Mouse (Mus musculus) right cerebral cortex, postnatal 36 days (tissue): ENCODE measurements at regions not wholly inside any gene's neighbourhood (a gene's known extent, or its start where the extent isn't known, plus 50 kb on each side); places are given as distances from the start of the nearest gene placed in this dataset.

ENCODE experiments used
- DNase-seq, 2 experiments: peaks; one replicate each; pipeline ENCODE4 v3.0.0; 2022; ENCODE audit warnings: low spot score in 2 of 2, mixed read lengths in 1 of 2

GRCm38 (mm10) chr13:35079685-35080084 is 52.8 kb upstream of the Eci2 start:
- DNase-seq, result no peak

DNA sequence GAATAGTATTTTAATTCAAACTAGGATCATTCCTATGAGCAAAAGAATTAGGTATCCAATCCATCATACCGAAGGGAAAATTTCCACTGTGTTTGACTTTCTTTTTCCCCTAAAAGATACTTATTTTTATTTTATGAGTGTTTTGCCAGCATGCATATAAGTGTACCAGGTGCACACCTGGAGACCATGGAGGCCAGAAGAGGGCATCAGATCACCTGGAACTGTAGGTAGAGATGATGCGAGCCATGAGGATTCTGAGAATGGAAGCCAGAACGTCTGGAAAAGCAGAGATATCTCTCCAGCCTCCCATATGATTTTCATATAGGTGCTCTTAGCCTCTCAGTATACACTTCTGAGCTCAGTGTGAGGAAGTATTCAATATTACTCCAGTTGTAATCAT is 58.5 kb upstream of the Eci2 start:
- no peak for DNase-seq

- peak; percentile 3 to 6 for DNase-seq
These were observed 60.5 kb upstream of the Eci2 start for GRCm38 (mm10) chr13:35087246-35088040.

GRCm38 (mm10) chr13:35091155-35091554 is 64.3 kb upstream of the Eci2 start:
- DNase-seq, result no peak

- DNase-seq, result no peak
These were observed 92.9 kb upstream of the Eci2 start for GRCm38 (mm10) chr13:35119782-35120181.

DNA sequence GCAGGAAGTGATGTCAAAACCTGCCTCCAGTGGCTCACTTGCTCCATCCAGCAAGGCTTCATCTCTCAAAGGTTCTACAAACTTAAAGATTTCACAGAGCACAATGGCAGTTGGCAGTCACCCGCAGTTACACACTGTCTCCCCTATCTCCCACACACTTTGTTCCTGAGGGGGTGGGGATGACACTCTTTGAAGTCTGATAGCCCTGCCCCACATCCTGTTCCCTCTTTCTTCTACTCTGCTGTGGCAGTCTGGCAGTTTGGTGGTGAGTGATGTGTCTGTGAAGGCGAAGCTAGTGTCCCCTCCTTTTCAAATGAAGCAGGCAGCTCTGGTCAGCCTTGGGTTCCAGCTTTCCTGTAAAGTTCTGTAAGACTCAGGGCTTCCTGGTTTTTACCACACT is 102.6 kb upstream of the Eci2 start:
- no peak for DNase-seq

DNA sequence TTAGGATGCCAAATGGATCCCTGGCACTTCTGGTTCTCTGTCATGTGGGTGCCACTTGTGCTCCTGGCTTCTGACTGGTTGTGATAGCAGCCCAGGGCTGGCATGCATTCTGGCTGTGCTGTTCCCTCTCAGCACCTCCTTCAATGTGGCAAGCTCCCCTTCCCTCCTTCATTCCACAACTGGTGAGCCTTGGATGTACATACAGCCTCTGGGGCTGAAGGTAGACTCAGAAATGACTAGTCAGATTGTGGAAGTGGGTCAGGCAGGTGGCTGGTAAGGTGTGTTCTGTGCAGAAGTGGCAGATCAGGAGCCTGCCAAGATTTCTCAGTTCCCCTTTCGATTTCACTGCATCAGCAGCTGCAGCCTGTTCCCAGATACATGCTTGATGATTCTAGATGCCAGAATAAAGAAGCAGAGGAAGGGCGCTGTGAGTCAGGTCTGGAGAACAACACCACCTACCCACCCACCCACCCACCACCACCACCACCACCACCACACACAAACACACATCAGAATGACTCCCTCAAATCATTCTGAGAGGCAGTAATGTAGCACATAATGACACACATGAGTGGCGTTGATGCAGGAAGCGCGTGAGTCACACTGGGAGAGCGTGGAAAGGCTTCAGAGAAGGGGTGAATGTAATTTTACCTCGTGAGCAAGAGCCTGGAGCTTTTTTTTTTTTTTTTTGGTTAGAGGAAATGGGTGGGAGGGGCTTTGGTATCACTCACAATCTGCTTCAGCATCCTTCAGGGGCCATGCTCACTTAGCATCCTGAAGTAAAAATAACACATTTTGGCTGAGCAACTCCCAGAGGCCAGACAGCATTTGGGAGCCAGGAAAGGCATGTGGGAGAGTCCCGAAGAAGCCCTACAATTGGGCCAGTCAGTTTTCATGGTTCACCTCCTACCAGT is 104.6 kb upstream of the Eci2 start:
- peak; percentile 45 to 68 for DNase-seq

- no peak for DNase-seq
These were observed 124.7 kb upstream of the Eci2 start for GRCm38 (mm10) chr13:35151629-35152028.

- DNase-seq, result no peak
These were observed 132.6 kb upstream of the Eci2 start for GRCm38 (mm10) chr13:35159456-35159855.

GRCm38 (mm10) chr13:35160767-35161166 is 133.9 kb upstream of the Eci2 start:
- DNase-seq, result no peak

DNA sequence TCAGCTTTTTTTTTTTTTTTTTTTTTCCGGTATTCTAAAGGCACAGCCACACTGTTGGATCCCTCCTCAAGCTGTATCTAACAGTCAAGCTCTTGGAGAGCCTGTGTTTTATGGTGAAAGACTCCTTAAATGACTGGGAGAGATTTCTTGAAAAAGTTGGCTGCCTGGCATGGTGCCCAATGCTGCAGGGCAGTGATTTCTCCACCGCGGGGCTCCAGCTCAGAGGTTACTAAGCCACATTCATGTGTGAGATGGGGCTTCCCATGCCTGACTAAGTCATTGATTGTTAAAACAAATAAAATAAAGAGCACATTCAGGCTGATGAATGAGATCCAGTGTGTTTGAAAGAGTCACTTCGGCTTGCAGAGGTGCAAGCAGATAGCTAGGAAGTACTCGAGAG is 139.2 kb upstream of the Eci2 start:
- no peak for DNase-seq

- DNase-seq, result no peak
These were observed 140.1 kb upstream of the Eci2 start for GRCm38 (mm10) chr13:35166831-35167541.

DNA sequence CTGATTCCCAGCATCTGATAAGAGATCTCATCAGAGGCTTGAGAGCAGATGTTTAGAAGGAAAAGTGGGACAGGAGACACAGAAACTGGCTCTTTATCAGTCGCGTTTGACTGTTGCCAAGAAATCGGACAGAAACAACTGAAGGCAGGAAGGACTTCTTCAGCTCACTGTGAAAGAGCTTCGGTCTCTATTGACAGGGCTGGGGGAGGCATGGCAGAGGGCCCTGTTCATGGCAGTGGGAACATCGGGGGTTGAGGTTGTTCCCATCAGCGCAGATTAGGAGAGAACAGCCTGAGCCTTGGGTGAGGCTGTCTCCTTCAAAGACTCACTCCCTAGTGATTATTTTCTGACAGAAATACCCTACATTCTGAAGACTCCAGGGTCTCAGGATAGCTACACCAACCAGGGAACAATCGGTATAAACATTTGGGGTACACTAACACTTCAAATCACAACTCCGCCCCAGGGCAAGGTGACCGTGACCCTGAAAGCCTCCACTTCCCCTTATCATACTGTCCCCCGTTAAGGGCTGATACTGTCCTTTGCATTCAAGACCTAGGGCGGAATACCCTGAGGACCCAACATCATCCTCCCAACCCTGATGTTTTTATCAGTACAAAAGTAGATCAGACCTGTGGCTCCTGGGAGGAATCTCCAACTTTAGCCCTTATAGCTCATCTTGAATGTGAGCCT is 144.8 kb upstream of the Eci2 start:
- no peak for DNase-seq

DNA sequence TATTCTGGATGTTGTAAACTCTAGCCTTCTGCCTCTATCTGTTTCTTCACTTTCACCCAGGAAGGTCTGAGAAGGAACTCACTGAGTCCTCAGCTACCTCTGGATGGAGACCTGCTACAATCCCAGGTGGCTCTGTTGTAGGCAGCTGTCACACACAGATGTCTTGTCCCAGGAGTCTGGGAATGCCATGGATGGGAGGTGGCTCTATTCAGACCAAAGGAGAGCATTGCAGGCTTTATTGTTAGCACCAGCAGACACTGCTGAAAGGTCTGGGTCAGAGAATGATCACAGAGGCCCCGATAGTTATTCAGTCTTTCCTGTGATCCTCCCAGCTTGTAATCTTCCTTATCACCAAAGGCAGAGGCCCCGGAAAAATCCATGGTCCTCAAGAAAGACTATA is 146.6 kb upstream of the Eci2 start:
- DNase-seq, result no peak

- DNase-seq, result no peak
These were observed 148.7 kb upstream of the Eci2 start for GRCm38 (mm10) chr13:35175587-35175986.

DNA sequence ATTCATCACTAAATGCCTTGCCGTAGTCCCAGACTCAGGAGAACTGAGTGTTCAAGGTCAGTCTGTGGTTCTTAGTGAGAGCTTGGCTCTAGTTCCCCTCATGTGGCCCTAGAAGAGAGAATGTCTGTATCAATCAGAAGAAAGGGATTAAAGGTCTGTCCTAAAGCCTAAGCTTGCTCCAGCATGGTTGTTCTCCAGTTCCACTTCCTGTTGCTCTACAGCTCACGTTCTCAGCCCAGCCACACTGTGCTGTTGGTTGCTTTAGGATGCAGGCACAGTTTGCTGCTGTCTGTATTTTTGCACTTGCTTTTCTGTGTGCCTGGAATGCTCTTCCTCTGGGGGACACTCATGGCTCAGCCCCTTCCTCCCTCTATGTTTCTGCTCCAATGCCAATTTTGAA is 150.4 kb upstream of the Eci2 start:
- DNase-seq, result no peak

DNA sequence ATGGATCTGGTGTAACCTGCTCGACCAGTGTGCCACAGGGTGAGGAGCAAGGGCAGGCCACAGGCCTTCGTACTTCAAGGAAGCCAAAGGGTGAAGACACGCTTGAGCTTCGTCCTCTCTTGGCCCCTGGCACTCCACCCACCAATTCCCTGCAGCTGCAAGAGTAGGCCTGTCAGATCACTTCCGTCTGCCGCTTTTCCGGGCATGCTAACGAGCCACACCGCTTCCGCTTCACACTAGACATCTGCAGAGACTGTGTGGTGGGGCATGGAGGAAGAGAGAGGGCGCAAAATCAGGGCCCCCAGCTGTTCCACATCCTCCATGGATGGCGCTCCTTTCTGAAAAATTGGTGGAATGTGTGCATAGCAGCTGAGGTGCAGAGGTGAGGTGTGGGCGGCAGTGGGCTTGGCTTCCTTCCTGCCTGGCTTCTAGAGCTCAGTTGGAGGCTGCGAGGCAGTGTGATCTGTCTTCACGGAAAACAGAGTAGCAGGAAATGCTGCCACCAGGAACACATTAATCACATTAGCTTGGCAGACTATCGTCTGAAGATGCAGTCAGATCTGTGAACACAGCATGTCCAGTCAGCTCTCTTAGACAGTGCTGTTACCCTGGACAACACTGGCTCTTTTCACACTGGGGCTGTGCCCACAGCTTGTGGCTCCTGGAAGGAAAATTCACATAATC is 162.3 kb upstream of the Eci2 start:
- peak; percentile 12 to 16 for DNase-seq

DNA sequence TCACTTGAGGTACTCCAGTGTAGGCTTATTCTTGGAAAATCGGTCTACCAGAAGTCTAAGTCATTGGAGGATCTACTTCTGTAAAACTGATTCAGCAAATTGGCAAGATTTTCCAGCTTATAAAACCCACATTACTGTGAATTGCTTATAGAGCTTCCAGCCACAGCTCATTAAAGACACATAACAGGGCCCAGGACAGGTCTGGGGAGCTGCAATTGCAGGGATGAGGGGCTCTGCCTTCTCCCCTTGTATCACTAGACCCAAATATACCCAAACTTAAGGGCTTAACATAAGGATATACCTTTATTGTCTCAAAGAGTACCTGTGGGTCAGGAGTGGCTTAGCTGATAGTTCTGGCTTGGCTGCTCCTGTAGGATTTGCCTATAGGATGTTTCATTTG is 175.2 kb upstream of the Eci2 start:
- no peak for DNase-seq

- DNase-seq, result no peak
These were observed 181.4 kb upstream of the Eci2 start for GRCm38 (mm10) chr13:35208319-35208718.

- DNase-seq, result no peak
These were observed 182.7 kb upstream of the Eci2 start for GRCm38 (mm10) chr13:35209551-35209950.

GRCm38 (mm10) chr13:35211834-35212233 is 184.9 kb upstream of the Eci2 start:
- DNase-seq, result no peak
